Mouse (Mus musculus): ENCODE measurements at regions not wholly inside any gene's neighbourhood (a gene's known extent, or its start where the extent isn't known, plus 50 kb on each side); places are given as distances from the start of the nearest gene placed in this dataset.

DNA sequence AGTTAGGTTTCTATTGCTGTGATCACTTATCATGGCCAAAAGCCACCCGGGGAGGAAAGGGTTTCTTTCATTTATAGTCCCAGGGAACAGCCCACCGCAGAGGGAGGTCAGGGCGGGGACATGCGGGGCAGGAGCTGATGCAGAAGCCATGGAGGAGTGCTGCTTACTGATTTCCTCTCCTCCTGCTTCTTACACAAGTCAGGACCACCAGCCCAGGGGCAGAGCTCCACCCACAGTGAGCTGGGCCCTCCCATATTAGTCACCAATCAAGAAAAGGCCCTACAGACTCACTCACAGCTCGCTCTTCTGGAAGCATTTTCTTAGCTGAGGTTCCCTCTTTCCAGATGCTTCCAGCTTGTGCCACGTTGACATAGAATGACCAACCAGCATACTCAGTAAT is 90.7 kb upstream of the Pgrmc2 start:
- WGBS (ENCODE audit: missing documents): 75% methylated on average over 6 of the region's 6 CpGs
- H3K4me3 ChIP-seq (ENCODE audit: inconsistent target): no peak overlapping the region
- no peaks in the 10 kb centered on the region for H3K36me3 ChIP-seq (ENCODE audit: inconsistent target)
- H3K27ac ChIP-seq: no peak overlapping the region
- no peaks in the 10 kb centered on the region for H3K79me2 ChIP-seq (ENCODE audit: inconsistent target)

DNA sequence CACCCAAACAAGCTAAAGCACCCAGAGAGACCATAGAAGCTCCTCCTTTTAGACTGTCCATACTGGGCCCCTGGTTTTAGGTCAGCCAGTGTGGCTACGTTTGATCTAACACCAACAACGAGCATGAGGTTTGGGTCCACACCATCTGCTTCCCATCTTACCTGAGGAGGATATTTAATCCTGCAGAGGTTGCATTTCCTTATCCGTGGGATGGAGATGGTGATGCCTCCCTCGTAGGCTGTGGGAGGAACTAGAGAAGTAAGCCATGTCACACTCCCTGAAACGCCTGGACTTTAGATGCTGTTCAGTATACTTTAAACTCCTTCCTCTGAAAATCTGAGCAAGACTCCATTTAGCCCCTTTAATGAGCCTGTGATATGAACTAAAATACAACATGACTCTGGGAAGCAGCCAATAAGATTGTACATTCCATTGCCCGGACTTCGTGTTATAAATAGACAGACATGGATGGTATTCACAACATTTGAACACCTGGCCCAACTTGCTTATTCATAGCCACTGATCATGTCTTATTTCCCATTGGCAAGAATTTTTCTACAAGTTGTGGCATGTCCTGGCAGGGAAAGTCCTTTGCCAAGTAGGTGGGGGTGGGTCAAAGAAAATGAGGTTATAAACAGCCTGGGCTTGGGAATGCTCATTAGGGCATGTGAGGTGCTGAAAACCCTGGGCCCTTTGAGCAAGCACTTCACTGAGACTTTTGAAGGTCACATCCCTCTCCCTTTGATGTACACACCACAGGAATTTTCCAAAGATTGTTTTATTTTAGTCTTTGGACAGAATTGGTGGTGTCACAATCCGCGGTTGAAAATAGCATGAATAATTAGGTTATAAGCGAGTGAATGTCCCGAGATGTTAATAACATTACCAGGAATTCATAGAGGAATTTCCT is 89.7 kb upstream of the Pgrmc2 start:
- Histone ChIP-seq H3K4me3 (ENCODE audit: inconsistent target) (no peak overlapping the region), H3K36me3 (ENCODE audit: inconsistent target) (no peaks in the 10 kb centered on the region), H3K27ac (no peak overlapping the region), H3K79me2 (ENCODE audit: inconsistent target) (no peaks in the 10 kb centered on the region)
- WGBS (ENCODE audit: missing documents): 87% methylated on average over 11 of the region's 11 CpGs

DNA sequence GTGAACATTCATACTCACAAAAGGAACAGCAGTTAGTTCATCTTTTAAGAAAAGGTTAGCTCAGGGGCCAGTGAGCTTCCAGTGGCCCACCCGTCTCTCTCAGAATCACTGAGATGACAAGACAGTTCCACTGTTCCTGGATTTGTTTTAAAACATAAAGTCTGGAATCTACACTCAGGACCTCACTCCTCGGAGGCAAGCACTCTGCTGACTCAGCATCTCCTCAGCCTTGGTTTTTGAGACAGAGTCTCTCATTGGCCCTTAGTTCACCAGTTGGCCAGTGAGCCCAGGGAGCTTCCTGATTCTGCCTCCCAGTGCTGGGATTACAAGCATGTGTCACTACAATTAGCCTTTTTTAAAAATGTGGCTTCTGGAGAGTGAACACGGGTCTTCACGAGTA is 88.9 kb upstream of the Pgrmc2 start:
- 96% methylated on average over 4 of the region's 4 CpGs for WGBS (ENCODE audit: missing documents)
- Histone ChIP-seq H3K36me3 (ENCODE audit: inconsistent target) (no peaks in the 10 kb centered on the region), H3K79me2 (ENCODE audit: inconsistent target) (no peaks in the 10 kb centered on the region), H3K4me3 (ENCODE audit: inconsistent target) (no peak overlapping the region), H3K27ac (no peak overlapping the region)

DNA sequence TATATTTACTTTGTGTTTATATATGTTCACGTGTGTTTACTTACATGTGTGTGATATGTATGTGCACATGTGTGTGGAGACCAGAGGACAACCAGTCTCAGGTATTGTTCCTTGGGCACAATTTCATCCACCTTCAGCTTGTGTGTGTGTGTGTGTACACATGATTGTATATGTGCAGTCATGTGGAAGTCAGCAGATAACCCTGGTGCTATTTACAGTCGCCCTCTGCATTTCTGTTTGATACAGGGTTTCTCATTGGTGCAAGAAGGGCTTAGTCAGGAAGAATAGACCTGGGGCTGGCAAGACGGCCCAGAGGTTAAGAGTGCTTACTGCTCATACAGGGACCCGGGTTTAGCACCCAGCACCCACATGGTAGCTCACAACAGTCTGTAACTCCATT is 88.5 kb upstream of the Pgrmc2 start:
- H3K36me3 ChIP-seq (ENCODE audit: inconsistent target): no peaks in the 10 kb centered on the region
- H3K79me2 ChIP-seq (ENCODE audit: inconsistent target): no peaks in the 10 kb centered on the region
- H3K27ac ChIP-seq: no peak overlapping the region
- H3K4me3 ChIP-seq (ENCODE audit: inconsistent target): no peak overlapping the region
- WGBS (ENCODE audit: missing documents): 94% methylated on average over 4 of the region's 4 CpGs

DNA sequence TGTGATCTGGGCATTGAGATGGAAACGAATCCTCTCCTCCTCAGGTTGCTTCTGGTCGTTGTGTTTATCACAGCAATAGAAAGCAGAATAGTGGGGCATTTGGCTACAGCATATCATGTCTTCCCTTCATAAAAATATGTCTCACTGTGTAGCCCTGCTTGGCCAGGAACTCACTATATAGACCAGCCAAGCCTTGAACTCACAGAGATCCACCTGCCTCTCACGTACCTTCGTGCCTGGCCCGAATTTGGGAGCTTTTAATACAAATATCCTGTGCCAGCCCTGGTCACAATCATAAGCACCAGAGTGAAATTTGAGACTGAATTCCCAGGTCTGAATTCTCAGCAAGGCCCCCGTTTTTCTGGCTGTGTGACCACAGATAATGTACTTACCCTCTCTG is 87.7 kb upstream of the Pgrmc2 start:
- H3K79me2 ChIP-seq (ENCODE audit: inconsistent target): no peaks in the 10 kb centered on the region
- WGBS (ENCODE audit: missing documents): 86% methylated on average over 6 of the region's 6 CpGs
- no peak overlapping the region for H3K4me3 ChIP-seq (ENCODE audit: inconsistent target)
- no peaks in the 10 kb centered on the region for H3K36me3 ChIP-seq (ENCODE audit: inconsistent target)
- H3K27ac ChIP-seq: no peak overlapping the region

DNA sequence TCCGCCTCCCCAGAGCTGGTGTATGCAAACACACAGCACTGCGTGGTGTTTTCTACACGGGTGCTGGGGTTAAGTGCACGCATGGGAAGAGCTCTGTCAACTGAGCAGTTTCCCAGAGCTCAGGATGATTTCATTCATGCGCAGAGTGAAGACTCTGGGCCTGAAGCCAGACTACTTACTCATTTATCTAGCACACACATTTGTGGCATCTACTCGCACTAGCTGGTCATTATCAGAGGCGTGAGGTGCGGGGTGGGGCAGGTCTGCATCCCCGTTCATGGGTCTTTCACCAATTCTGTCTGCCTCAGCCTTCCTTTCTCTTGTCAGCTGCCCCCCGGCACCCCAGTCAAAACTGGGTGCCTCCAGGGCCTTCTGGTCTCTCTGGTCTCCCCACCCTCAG is 86.6 kb upstream of the Pgrmc2 start:
- 97% methylated on average over 9 of the region's 10 CpGs for WGBS (ENCODE audit: missing documents)
- H3K4me3 ChIP-seq (ENCODE audit: inconsistent target): no peak overlapping the region
- no peak overlapping the region for H3K27ac ChIP-seq
- H3K36me3 ChIP-seq (ENCODE audit: inconsistent target): no peaks in the 10 kb centered on the region
- no peaks in the 10 kb centered on the region for H3K79me2 ChIP-seq (ENCODE audit: inconsistent target)

DNA sequence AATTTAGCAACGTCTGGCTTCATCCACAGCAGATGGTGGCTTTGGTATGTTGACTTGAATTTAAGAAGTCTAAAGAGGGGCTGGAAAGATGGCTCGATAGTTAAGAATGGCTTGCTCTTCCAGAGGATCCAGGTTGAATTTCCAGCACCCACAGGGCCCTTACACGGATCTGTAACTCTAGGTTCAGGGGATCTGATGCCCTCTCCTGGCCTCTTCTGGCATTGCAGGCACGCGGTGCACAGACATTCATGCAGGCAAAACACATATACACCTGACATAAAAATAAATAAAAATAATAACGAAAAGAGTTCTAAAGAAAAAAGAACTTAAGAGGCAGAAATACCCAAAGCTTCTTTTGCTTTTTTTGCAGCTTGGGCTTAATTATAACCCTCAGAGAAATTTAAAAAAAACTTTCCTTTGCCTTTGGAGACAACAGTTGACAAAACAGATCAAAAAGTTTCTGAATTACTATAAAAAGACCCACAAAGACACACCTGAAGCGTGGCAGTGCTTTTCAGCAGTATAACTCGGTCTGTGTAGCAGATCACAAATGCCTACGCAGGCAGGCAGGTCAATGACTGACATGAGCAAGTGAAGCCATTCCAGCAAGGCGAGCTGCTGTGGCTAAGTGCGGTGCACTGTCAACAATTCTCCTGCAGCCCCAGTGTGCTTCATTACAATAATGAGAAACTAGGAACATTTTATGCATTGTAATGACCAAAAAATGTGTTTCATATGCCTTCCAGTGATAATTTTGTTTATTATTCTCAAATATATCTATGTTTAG is 85.5 kb upstream of the Pgrmc2 start:
- 92% methylated on average over 11 of the region's 11 CpGs for WGBS (ENCODE audit: missing documents)
- H3K79me2 ChIP-seq (ENCODE audit: inconsistent target): no peaks in the 10 kb centered on the region
- H3K27ac ChIP-seq: no peak overlapping the region
- no peaks in the 10 kb centered on the region for H3K36me3 ChIP-seq (ENCODE audit: inconsistent target)
- no peak overlapping the region for H3K4me3 ChIP-seq (ENCODE audit: inconsistent target)

DNA sequence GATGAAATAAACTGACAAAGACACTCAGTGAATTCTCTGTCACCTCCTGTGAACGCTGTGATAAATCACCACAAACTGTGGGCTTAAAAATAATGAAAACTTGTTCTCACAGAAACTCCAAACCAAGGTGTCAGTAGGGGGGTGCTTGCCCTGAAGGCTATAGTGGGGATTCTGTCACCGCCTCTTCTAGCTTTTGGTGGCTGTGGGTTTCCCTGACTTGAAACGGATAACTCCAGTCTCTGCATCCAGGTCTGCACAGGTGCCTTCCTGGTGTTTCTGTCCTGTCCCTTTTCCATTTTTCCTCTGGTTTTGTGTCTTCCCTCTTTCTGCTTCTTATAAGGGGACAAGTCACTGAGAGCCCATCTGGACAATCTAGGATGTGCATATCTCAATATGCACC is 84.6 kb upstream of the Pgrmc2 start:
- Histone ChIP-seq H3K36me3 (ENCODE audit: inconsistent target) (no peaks in the 10 kb centered on the region), H3K4me3 (ENCODE audit: inconsistent target) (no peak overlapping the region), H3K79me2 (ENCODE audit: inconsistent target) (no peaks in the 10 kb centered on the region), H3K27ac (no peak overlapping the region)
- WGBS (ENCODE audit: missing documents): 88% methylated on average over 3 of the region's 3 CpGs

DNA sequence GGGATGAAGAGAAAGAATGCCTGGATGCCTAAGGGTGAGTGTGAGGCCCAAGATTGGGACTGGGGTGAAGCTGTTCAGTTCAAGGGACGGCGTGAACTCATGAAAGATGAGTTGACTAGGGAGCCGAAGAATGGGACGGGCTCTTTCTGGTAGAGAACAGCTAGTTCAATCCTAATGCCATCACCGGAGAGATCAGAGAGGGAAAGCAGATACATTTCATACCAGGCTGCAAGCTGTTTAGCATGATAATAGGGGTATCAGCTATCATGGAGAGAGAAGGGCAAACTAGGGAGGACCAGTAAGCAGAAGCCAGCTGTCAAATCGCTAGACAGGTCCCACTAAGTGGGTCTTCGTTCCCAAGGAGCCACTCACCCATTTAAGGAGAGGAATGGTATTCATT is 81.9 kb upstream of the Pgrmc2 start:
- H3K27ac ChIP-seq: no peak overlapping the region
- 92% methylated on average over 7 of the region's 7 CpGs for WGBS (ENCODE audit: missing documents)

DNA sequence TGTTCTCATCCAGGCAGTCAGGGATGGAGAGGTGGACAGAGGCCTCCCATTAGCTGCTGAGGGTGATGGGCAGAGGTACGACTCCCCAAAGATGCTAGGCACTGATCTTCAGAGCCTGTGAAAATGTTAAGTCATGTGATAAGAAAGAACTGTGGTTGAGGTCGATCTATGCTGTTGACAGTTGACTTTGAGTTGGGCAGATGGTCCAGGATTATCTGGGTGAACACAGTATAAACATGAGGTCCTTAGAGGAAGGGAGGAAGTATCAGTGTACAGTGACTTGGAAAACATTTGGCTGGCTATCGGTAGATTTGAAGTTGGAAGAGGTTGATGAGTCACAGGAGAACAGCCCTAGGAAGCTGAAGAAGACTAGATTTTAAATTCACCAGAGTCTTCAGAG is 80.9 kb upstream of the Pgrmc2 start:
- H3K27ac ChIP-seq: no peak overlapping the region
- no peak overlapping the region for H3K4me3 ChIP-seq (ENCODE audit: inconsistent target)
- no peaks in the 10 kb centered on the region for H3K36me3 ChIP-seq (ENCODE audit: inconsistent target)
- no peaks in the 10 kb centered on the region for H3K79me2 ChIP-seq (ENCODE audit: inconsistent target)
- 83% methylated on average over 3 of the region's 3 CpGs for WGBS (ENCODE audit: missing documents)

More for the DNA sequence above, 81.9 kb upstream of the Pgrmc2 start:
- H3K36me3 ChIP-seq (ENCODE audit: inconsistent target): no peaks in the 10 kb centered on the region
- no peaks in the 10 kb centered on the region for H3K79me2 ChIP-seq (ENCODE audit: inconsistent target)
- no peak overlapping the region for H3K4me3 ChIP-seq (ENCODE audit: inconsistent target)

DNA sequence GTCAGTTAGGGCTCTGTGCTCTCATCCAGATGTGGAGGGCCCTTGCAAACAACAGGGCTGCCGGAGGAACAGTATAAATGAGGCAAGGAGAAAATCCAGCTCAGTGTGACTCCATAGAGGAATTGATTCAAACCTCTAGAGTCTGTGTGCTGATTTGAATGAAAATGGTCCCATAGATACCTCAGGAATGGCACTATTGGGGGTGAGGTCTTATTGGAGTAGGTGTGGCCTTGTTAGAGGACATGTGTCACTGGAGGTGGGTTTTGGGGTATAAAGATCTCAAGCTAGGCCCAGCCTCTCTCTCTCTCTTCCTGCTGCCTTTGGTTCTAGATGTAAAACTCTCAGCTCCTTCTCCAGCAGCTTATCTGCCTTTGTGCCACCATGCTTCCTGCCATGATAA is 79.7 kb upstream of the Pgrmc2 start:
- H3K4me3 ChIP-seq (ENCODE audit: inconsistent target): no peak overlapping the region
- no peaks in the 10 kb centered on the region for H3K36me3 ChIP-seq (ENCODE audit: inconsistent target)
- H3K27ac ChIP-seq: no peak overlapping the region
- no peaks in the 10 kb centered on the region for H3K79me2 ChIP-seq (ENCODE audit: inconsistent target)
- 93% methylated on average over 1 of the region's 1 CpGs for WGBS (ENCODE audit: missing documents)

DNA sequence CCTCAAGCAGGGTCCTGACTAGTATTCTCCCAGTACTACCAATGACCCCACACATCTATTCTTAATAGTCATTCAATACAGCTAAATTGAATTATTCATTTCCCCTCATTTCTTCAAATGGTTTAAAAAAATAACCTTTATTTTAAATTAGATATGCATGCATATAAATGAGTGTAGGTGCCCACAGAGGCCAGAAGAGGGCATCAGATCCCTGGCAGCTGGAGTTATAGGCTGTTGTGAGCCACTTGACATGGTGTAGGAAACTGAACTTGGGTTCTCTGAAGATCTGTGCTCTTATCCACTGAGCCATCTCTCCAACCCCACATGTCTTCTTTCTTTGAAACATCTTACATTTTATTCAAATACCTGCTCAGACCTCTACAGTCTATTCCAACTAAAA is 77.8 kb upstream of the Pgrmc2 start:
- Histone ChIP-seq H3K27ac (no peak overlapping the region), H3K79me2 (ENCODE audit: inconsistent target) (no peaks in the 10 kb centered on the region), H3K36me3 (ENCODE audit: inconsistent target) (no peaks in the 10 kb centered on the region), H3K4me3 (ENCODE audit: inconsistent target) (no peak overlapping the region)

DNA sequence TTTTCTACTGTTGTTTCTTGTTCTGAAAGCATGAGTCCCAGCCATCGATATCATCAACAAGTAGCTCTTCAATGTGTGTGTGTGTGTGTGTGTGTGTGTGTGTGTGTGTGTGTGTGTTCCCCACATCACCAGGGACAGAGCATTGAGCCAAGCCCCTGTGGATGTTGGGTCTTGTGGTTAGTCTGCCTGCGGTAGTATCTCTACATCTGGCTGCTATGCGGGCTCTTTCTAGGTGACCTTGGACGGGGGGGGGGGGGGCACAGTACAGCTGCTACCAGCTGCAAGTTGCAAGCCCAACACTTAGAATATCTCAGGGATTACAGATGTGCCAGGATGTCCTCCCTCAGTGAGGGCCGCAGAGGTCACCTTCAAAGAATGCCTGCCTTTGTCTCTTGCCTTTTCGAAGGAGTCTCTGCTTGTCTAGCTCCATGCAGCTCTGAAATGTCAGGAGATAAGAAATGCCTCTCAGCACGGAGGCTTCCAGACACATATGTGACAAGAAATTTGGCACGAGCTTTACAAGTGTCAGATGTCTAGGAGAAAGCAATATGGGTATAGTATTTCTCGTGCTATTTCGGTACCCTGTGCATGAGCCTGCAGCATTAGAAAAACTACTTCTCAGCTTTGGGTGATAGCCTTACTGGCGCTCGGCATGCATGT is 75.6 kb upstream of the Pgrmc2 start:
- no peak overlapping the region for H3K27ac ChIP-seq
- 78% methylated on average over 12 of the region's 12 CpGs for WGBS (ENCODE audit: missing documents)

DNA sequence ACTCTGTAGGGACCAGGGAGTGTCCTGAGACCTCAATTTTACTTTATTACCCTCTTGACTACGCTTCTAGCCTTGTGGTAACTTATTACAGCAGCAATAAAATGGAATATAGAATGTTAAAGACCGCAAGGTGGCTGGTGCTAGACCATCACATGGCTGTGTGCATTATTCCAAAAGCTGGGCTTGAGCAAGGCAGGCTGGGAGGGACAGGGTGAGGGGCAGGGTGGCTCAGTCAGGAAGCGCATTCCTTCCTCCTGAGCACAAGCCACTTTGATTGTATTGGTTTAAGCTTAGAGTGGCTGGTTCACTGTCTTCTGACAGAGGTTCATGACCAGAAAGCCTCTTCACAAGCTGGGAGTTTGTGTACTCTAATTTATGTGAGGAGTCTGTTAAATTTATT is 74.6 kb upstream of the Pgrmc2 start:
- WGBS (ENCODE audit: missing documents): 92% methylated on average over 3 of the region's 3 CpGs

More for the DNA sequence above, 75.6 kb upstream of the Pgrmc2 start:
- no peaks in the 10 kb centered on the region for H3K36me3 ChIP-seq (ENCODE audit: inconsistent target)
- no peak overlapping the region for H3K4me3 ChIP-seq (ENCODE audit: inconsistent target)
- no peaks in the 10 kb centered on the region for H3K79me2 ChIP-seq (ENCODE audit: inconsistent target)

DNA sequence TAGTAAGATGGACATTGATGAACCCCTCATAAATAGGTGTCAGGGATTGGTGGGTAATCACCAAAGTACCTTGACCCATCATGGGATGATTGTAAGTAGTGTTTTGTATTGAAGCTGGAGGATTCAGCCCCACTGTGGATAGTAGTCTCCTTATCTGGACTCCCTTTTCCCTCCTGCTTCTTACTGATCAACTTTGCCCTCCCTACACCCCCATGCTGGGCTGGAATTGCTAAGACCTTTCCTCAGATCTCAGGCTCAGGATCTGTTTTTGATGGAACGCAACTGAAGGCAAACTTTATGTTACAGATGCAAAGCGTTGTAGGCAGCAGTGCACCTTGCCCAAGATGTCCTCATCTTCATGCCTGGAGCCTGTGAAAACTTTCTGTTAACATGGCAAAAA is 73.7 kb upstream of the Pgrmc2 start:
- Histone ChIP-seq H3K27ac (no peak overlapping the region), H3K4me3 (ENCODE audit: inconsistent target) (no peak overlapping the region), H3K79me2 (ENCODE audit: inconsistent target) (no peaks in the 10 kb centered on the region), H3K36me3 (ENCODE audit: inconsistent target) (no peaks in the 10 kb centered on the region)
- WGBS (ENCODE audit: missing documents): 96% methylated on average over 2 of the region's 2 CpGs

More for the DNA sequence above, 74.6 kb upstream of the Pgrmc2 start:
- no peak overlapping the region for H3K4me3 ChIP-seq (ENCODE audit: inconsistent target)
- H3K79me2 ChIP-seq (ENCODE audit: inconsistent target): no peaks in the 10 kb centered on the region
- no peak overlapping the region for H3K27ac ChIP-seq
- no peaks in the 10 kb centered on the region for H3K36me3 ChIP-seq (ENCODE audit: inconsistent target)
